Mouse (Mus musculus) heart, adult 2 months (tissue): ENCODE measurements around the gene AI597479.
A peak's percentile ranks its signal among the peaks of the same experiment; 100 is the strongest.

ENCODE experiments used
- CTCF ChIP-seq: fragments of 200-600 bp; IDR thresholded peaks from 2 replicates; pipeline ENCODE4 v1.8.1; 2022; ENCODE audit warnings: antibody characterized with exemption, mild to moderate bottlenecking, moderate library complexity
- POLR2A ChIP-seq: fragments of 200-500 bp; IDR thresholded peaks from 2 replicates; pipeline ENCODE4 v1.6.1; 2011; ENCODE audit warnings: mild to moderate bottlenecking, low read depth, low read length, control low read depth; ENCODE audit not compliant: insufficient read depth

DNA sequence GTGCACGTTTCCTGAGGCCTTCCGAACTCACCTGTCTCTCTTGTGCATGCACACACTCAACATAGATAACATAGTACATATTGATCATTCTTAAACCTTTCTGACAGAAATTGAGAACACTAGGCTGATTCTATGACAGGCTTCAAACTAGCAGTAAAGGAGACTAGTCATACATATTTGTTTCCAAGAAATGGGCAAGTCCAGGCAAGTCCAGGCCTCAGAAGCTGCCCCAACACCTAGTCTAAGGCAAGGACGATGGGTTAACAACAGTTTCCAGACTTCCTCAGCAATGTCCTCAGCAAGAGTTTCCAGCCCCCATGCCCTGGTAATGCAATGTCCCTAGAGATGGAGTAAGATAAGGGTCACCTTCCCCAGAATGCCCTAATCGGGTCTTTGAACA lies 45.3 kb downstream of the AI597479 start:
- TF ChIP-seq POLR2A (0 out of 2 replicates have a peak, but pooled peaks have one; percentile 24), CTCF (no peak)
